Mouse (Mus musculus) olfactory bulb, adult 2 months (tissue): ENCODE measurements around the gene Gm21190.
"Not testable (repeated sequence)": the region's sequence is repeated elsewhere in the genome, so short reads cannot be mapped to it uniquely, and the experiment has no call there.

Experiments
- CTCF ChIP-seq: fragments of 200-500 bp; IDR thresholded peaks from 2 replicates; pipeline ENCODE4 v1.5.1; 2012; ENCODE audit warnings: low read depth, mild to moderate bottlenecking, low read length, moderate library complexity; ENCODE audit not compliant: insufficient read depth
- POLR2A ChIP-seq: fragments of 200-500 bp; IDR thresholded peaks from 2 replicates; pipeline ENCODE4 v1.6.1; 2012; ENCODE audit warnings: mild to moderate bottlenecking, low read depth, low read length, moderate library complexity; ENCODE audit not compliant: insufficient read depth

- TF ChIP-seq CTCF, POLR2A: not testable (repeated sequence)
Observed at GRCm38 (mm10) chr5:15517150-15517549, 11.9 kb downstream of the Gm21190 start.
